Mouse (Mus musculus): ENCODE measurements around the gene Larp1b. TPM values are rescaled to one million over a fixed set of nuclear protein-coding genes. Genes with fewer than 3 reads are reported as not detected.

The Larp1b gene
- polyA plus RNA-seq, 1 experiment from 2014 or later = 9.9 TPM

DNA sequence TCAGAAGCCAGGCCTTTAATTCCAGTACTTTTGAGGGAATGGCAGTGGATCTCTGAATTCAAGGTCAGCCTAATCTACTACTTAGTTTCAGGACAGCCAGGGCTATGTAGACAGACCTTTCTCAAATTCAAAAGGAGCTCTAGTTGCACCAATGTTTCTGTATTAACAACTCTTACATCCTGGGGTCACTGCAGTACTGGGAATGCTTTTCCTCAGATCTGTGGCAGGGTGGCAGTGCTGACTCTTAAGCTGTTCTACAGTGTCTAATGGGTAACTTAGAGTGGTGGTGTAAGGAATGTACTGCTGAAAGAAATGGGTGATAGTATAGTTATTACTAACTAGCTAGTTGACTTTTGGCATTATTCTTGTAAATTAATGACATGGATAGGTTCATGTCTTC is 3.0 kb downstream of the Larp1b start:
- Histone ChIP-seq H3K9ac (ENCODE audit: low read depth, low read length) (no peak overlapping the region), H3K4me2 (no peak overlapping the region), H3K36me3 (ENCODE audit: control insufficient read depth, insufficient read depth, low read length) (no peaks in the 10 kb centered on the region), H3K27me3 (replicated peaks; ENCODE audit: control insufficient read depth, insufficient read depth, low read length) (peaks cover 6% of the 10 kb centered on the region; the same call in 1 of the 2 replicates), H3K9me3 (ENCODE audit: control insufficient read depth, low read length) (no peaks in the 10 kb centered on the region), H3K27ac (ENCODE audit: low read depth, low read length) (no peak overlapping the region), H3K4me3 (ENCODE audit: low read depth, low read length) (no peak overlapping the region), H3K4me1 (replicated peaks; ENCODE audit: control insufficient read depth, insufficient read depth, low read length) (no peaks in the 10 kb centered on the region)
- DNase-seq (ENCODE audit: low spot score) (no peak), ATAC-seq (replicated peaks; ENCODE audit: low FRiP score) (no peak)

DNA sequence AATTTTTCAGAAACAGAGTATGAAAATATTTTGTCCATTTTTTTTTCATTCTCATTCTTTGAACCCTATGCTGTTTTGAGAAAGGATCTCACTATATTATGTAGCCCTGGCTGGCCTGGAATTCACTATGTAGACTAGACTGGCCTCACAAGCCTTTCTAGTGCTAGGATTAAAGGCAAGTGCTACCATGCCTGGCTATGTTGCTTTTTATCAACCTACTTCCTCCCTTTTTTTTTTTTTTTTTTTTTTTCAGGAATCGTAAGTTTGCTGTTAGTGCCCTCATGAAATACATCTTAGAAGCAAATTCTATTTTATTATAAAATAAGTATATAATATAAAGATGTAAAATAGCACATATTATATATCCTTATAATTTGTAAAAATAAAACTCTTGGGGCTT is 5.2 kb downstream of the Larp1b start:
- H3K9ac ChIP-seq (ENCODE audit: low read depth, low read length) = no peak overlapping the region
- no peaks in the 10 kb centered on the region for H3K36me3 ChIP-seq (ENCODE audit: control insufficient read depth, insufficient read depth, low read length)
- H3K4me1 ChIP-seq (replicated peaks; ENCODE audit: control insufficient read depth, insufficient read depth, low read length) = no peaks in the 10 kb centered on the region
- H3K27ac ChIP-seq (ENCODE audit: low read depth, low read length) = no peak overlapping the region
- no peak overlapping the region for H3K4me3 ChIP-seq (ENCODE audit: low read depth, low read length)
- H3K4me2 ChIP-seq = no peak overlapping the region
- 77% methylated on average over 1 of the region's 1 CpGs for WGBS
- no peaks in the 10 kb centered on the region for H3K9me3 ChIP-seq (ENCODE audit: control insufficient read depth, low read length)
- H3K27me3 ChIP-seq (replicated peaks; ENCODE audit: control insufficient read depth, insufficient read depth, low read length) = no peaks in the 10 kb centered on the region
- ATAC-seq (replicated peaks; ENCODE audit: low FRiP score) = no peak
- DNase-seq (ENCODE audit: low spot score) = no peak

DNA sequence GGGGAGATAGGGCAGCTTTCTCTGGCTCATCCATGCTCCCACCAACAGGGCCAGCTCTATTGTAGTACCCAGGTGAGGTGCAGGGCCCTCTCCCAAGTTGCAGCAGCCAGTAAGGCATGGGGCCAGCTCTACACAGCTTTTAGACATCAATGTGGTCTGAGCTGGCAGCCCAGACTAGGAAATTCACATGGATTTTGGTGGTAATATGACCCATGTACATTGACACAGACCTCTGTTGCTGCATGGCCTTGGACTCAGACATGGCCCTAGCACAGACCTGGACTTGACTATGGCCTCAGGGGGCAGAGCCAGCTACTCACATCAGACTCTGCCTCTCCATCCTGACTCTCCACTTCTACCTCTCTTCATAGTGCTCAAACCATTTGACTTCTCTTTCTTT is 9.2 kb downstream of the Larp1b start:
- Histone ChIP-seq H3K4me2 (no peak overlapping the region), H3K27ac (ENCODE audit: low read depth, low read length) (no peak overlapping the region), H3K9me3 (ENCODE audit: control insufficient read depth, low read length) (no peaks in the 10 kb centered on the region), H3K9ac (ENCODE audit: low read depth, low read length) (no peak overlapping the region), H3K27me3 (replicated peaks; ENCODE audit: control insufficient read depth, insufficient read depth, low read length) (no peaks in the 10 kb centered on the region), H3K4me1 (replicated peaks; ENCODE audit: control insufficient read depth, insufficient read depth, low read length) (no peaks in the 10 kb centered on the region), H3K36me3 (ENCODE audit: control insufficient read depth, insufficient read depth, low read length) (no peaks in the 10 kb centered on the region), H3K4me3 (ENCODE audit: low read depth, low read length) (no peak overlapping the region)
- no peak for DNase-seq (ENCODE audit: low spot score)
- ATAC-seq (replicated peaks; ENCODE audit: low FRiP score) = no peak; the same call in 1 of the 2 replicates

DNA sequence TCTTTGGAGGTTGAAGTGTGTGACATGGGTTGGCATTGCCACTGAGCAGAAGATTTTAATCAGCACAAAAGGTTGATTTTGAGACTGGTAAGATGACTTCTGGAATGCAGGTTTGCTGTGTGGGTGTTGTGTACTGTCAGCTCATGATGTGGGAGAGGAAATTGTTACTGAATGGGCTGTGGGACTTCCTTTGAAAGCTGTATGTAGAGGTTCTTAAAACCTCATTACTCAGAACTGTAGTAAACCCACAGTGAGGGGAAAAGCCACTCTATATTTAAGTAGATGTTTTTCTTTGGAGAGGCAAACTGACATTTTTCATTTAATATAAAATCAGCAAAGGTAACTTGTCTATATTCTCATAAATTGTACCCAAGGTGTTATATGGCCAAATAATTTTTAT is 31.1 kb downstream of the Larp1b start:
- Histone ChIP-seq H3K4me2 (no peak overlapping the region), H3K36me3 (ENCODE audit: control insufficient read depth, insufficient read depth, low read length) (no peaks in the 10 kb centered on the region; the same call in 1 of the 2 replicates)
- ATAC-seq (replicated peaks; ENCODE audit: low FRiP score) = no peak

DNA sequence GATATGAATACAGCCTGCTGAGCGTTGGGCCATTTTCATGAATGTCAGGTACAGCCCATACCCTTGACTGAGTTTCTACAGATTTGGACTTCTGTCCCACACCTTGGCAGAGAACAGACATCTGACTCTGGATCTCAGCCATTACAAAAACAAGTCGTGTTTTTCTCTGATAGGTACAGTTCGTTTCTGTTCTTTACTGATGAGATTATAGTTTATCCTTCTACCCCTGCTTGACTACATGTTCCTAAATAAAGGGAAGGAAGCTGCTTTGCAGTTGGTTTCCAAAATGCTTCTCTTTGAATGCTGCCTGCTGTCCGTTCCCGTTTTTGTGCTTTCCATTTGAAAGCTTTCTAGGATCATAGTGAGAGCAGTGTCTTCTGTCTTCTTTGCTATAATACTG is 37.9 kb downstream of the Larp1b start:
- no peaks in the 10 kb centered on the region for H3K27me3 ChIP-seq (replicated peaks; ENCODE audit: control insufficient read depth, insufficient read depth, low read length)

More for the DNA sequence above, 31.1 kb downstream of the Larp1b start:
- Histone ChIP-seq H3K9me3 (ENCODE audit: control insufficient read depth, low read length) (no peaks in the 10 kb centered on the region), H3K9ac (ENCODE audit: low read depth, low read length) (no peak overlapping the region), H3K4me1 (replicated peaks; ENCODE audit: control insufficient read depth, insufficient read depth, low read length) (no peaks in the 10 kb centered on the region), H3K27ac (ENCODE audit: low read depth, low read length) (no peak overlapping the region), H3K27me3 (replicated peaks; ENCODE audit: control insufficient read depth, insufficient read depth, low read length) (no peaks in the 10 kb centered on the region), H3K4me3 (ENCODE audit: low read depth, low read length) (no peak overlapping the region)
- DNase-seq (ENCODE audit: low spot score) = no peak

DNA sequence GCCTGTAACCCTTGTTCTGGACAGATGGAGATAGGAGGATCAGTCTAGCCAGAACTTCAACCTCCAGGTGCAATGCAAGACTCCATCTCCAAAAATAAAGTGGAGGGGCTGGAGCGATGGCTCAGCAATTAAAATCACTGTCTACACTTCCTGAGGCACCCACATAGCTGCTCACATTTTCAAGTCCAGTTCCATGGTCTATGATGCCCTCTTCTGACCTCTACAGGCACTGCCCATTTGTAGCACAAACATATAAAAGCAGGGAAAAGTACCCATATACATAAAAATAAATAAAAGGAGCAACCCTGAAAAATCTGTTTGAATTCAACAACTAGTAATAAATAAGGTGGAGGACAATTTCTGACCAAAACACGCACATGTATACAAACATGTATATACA is 39.1 kb downstream of the Larp1b start:
- no peak overlapping the region for H3K27ac ChIP-seq (ENCODE audit: low read depth, low read length)
- H3K4me1 ChIP-seq (replicated peaks; ENCODE audit: control insufficient read depth, insufficient read depth, low read length) = no peaks in the 10 kb centered on the region
- H3K9ac ChIP-seq (ENCODE audit: low read depth, low read length) = no peak overlapping the region
- no peaks in the 10 kb centered on the region for H3K27me3 ChIP-seq (replicated peaks; ENCODE audit: control insufficient read depth, insufficient read depth, low read length)
- no peaks in the 10 kb centered on the region for H3K36me3 ChIP-seq (ENCODE audit: control insufficient read depth, insufficient read depth, low read length)
- no peak overlapping the region for H3K4me2 ChIP-seq
- no peaks in the 10 kb centered on the region for H3K9me3 ChIP-seq (ENCODE audit: control insufficient read depth, low read length)
- H3K4me3 ChIP-seq (ENCODE audit: low read depth, low read length) = no peak overlapping the region
- no peak for ATAC-seq (replicated peaks; ENCODE audit: low FRiP score)
- DNase-seq (ENCODE audit: low spot score) = no peak
- 64% methylated on average over 2 of the region's 2 CpGs for WGBS

More for the DNA sequence above, 37.9 kb downstream of the Larp1b start:
- no peak for DNase-seq (ENCODE audit: low spot score)
- Histone ChIP-seq H3K4me2 (no peak overlapping the region), H3K36me3 (ENCODE audit: control insufficient read depth, insufficient read depth, low read length) (no peaks in the 10 kb centered on the region), H3K4me1 (replicated peaks; ENCODE audit: control insufficient read depth, insufficient read depth, low read length) (no peaks in the 10 kb centered on the region), H3K9ac (ENCODE audit: low read depth, low read length) (no peak overlapping the region), H3K9me3 (ENCODE audit: control insufficient read depth, low read length) (no peaks in the 10 kb centered on the region), H3K4me3 (ENCODE audit: low read depth, low read length) (no peak overlapping the region), H3K27ac (ENCODE audit: low read depth, low read length) (no peak overlapping the region)
- no peak for ATAC-seq (replicated peaks; ENCODE audit: low FRiP score)
- WGBS = 70% methylated on average over 5 of the region's 5 CpGs

DNA sequence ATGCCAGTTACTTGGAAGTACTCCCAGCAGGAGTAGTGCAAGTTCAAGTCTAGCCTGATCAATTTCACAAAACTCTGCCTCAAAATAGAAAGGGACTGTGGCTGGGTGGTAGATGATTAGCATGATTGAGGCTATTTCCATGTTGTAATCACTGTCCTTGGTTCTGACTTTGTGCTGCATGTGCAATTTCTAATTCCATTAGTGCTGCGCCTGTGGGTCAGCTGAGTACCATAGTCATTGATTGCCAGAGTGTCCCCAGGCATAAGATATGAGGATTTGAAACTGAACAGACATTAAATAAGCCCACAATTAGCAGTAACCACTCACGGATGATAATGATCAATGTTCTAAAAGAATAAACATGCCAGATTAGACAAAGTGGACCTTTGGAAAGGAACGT is 41.9 kb downstream of the Larp1b start:
- Histone ChIP-seq H3K36me3 (ENCODE audit: control insufficient read depth, insufficient read depth, low read length) (no peaks in the 10 kb centered on the region), H3K4me2 (no peak overlapping the region), H3K9ac (ENCODE audit: low read depth, low read length) (no peak overlapping the region), H3K4me1 (replicated peaks; ENCODE audit: control insufficient read depth, insufficient read depth, low read length) (no peaks in the 10 kb centered on the region), H3K27ac (ENCODE audit: low read depth, low read length) (no peak overlapping the region), H3K9me3 (ENCODE audit: control insufficient read depth, low read length) (no peaks in the 10 kb centered on the region), H3K4me3 (ENCODE audit: low read depth, low read length) (no peak overlapping the region), H3K27me3 (replicated peaks; ENCODE audit: control insufficient read depth, insufficient read depth, low read length) (no peaks in the 10 kb centered on the region)
- DNase-seq (ENCODE audit: low spot score) (no peak), ATAC-seq (replicated peaks; ENCODE audit: low FRiP score) (no peak)
- 71% methylated on average over 3 of the region's 3 CpGs for WGBS

DNA sequence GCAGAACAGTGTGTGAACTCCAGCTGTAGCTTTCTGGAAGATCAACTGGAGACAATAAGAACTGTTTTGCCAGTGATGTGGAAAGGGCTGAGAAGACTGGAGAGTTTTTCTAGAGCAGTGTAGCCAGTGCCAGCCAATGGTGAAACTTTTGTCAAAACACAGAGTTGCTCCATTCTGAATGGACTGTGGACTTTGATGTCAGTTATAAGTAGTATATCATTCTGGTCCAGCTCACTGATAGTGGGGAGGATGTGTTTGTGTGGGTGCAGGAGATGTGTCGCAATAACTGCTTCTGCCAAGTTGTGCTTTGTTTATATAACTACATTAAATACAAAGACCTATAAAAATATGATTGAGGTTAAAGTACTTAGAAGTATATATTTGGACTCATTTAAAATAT is 45.5 kb downstream of the Larp1b start:
- WGBS = 76% methylated on average over 1 of the region's 1 CpGs
- DNase-seq (ENCODE audit: low spot score) (no peak), ATAC-seq (replicated peaks; ENCODE audit: low FRiP score) (no peak)

DNA sequence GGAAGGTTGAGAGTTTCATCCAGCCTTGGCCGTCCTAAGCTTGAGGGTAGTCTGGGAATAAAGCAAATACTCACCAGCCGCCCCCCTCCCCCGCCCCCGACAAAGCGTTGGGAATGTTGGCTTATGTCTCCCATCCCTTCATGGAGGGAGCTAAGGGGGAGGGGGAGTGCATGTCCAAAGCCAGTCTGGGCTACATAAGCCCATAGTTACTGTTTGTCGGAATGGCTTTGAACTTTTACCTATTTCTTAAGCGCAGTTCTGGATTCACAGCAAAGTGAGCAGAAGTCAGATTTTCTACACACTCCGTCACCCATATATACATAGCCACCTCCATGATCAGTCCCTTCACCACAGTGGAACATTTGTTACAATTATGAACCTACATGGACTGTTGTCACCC is 59.7 kb downstream of the Larp1b start:
- no peaks in the 10 kb centered on the region for H3K4me1 ChIP-seq (replicated peaks; ENCODE audit: control insufficient read depth, insufficient read depth, low read length)
- H3K36me3 ChIP-seq (ENCODE audit: control insufficient read depth, insufficient read depth, low read length) = no peaks in the 10 kb centered on the region
- H3K27ac ChIP-seq (ENCODE audit: low read depth, low read length) = no peak overlapping the region
- DNase-seq (ENCODE audit: low spot score) (no peak), ATAC-seq (replicated peaks; ENCODE audit: low FRiP score) (no peak)
- H3K9ac ChIP-seq (ENCODE audit: low read depth, low read length) = no peak overlapping the region
- H3K4me2 ChIP-seq = no peak overlapping the region
- no peak overlapping the region for H3K4me3 ChIP-seq (ENCODE audit: low read depth, low read length)
- no peaks in the 10 kb centered on the region for H3K9me3 ChIP-seq (ENCODE audit: control insufficient read depth, low read length)
- H3K27me3 ChIP-seq (replicated peaks; ENCODE audit: control insufficient read depth, insufficient read depth, low read length) = no peaks in the 10 kb centered on the region
- 72% methylated on average over 8 of the region's 8 CpGs for WGBS

More for the DNA sequence above, 45.5 kb downstream of the Larp1b start:
- Histone ChIP-seq H3K4me2 (no peak overlapping the region), H3K27ac (ENCODE audit: low read depth, low read length) (no peak overlapping the region), H3K27me3 (replicated peaks; ENCODE audit: control insufficient read depth, insufficient read depth, low read length) (no peaks in the 10 kb centered on the region), H3K36me3 (ENCODE audit: control insufficient read depth, insufficient read depth, low read length) (no peaks in the 10 kb centered on the region), H3K4me1 (replicated peaks; ENCODE audit: control insufficient read depth, insufficient read depth, low read length) (no peaks in the 10 kb centered on the region), H3K9me3 (ENCODE audit: control insufficient read depth, low read length) (no peaks in the 10 kb centered on the region), H3K9ac (ENCODE audit: low read depth, low read length) (no peak overlapping the region), H3K4me3 (ENCODE audit: low read depth, low read length) (no peak overlapping the region)
